Mouse (Mus musculus) hindbrain, embryonic 14.5 days (tissue): Measurements from ENCODE around the gene Lce1h. TPM values are rescaled to one million over a fixed set of nuclear protein-coding genes. Genes with fewer than 3 reads are reported as not detected.

Source experiments
- ATAC-seq: fragments of 200-750 bp; cut with Nextera tagmentation; 2 replicates; pipeline ENCODE4 v1.8.0; 2017; ENCODE audit warnings: moderate number of reproducible peaks, mild to moderate bottlenecking, moderate TSS enrichment, moderate library complexity; ENCODE audit not compliant: low FRiP score
- DNase-seq: peaks from one replicate; pipeline ENCODE4 v3.0.0-alpha.2; 2015; ENCODE audit warnings: low spot score
- H3K27ac ChIP-seq: fragments of 300-500 bp; sonication (generic); 2 replicates; pipeline ENCODE4 v1.5.1; 2014; ENCODE audit warnings: mild to moderate bottlenecking, moderate library complexity
- H3K27me3 ChIP-seq: fragments of 300-500 bp; sonication (generic); 2 replicates; pipeline ENCODE4 v1.6.1; 2014; ENCODE audit warnings: mild to moderate bottlenecking, low read length, mixed read lengths; ENCODE audit not compliant: control insufficient read depth, insufficient read depth
- H3K36me3 ChIP-seq: fragments of 300-500 bp; sonication (generic); replicated peaks from 2 replicates; pipeline ENCODE4 v1.6.1; 2014; ENCODE audit not compliant: control insufficient read depth, insufficient read depth
- H3K4me1 ChIP-seq: fragments of 300-500 bp; sonication (generic); replicated peaks from 2 replicates; pipeline ENCODE4 v1.6.1; 2014; ENCODE audit warnings: antibody characterized with exemption, low read length, mixed read lengths; ENCODE audit not compliant: control insufficient read depth, insufficient read depth
- H3K4me2 ChIP-seq: fragments of 300-500 bp; sonication (generic); replicated peaks from 2 replicates; pipeline ENCODE4 v1.6.1; 2014; ENCODE audit warnings: mild to moderate bottlenecking, moderate library complexity
- H3K4me3 ChIP-seq: fragments of 300-500 bp; sonication (generic); replicated peaks from 2 replicates; pipeline ENCODE4 v1.5.1; 2014; ENCODE audit warnings: mild to moderate bottlenecking, low read length
- H3K9ac ChIP-seq: fragments of 300-500 bp; sonication (generic); 2 replicates; pipeline ENCODE4 v1.6.1; 2014
- H3K9me3 ChIP-seq: fragments of 300-500 bp; sonication (generic); 2 replicates; pipeline ENCODE4 v1.6.1; 2016; ENCODE audit warnings: low read length; ENCODE audit not compliant: control insufficient read depth
- WGBS: fragments of 180-500 bp; shearing (Covaris S2); extraction: QIAGEN DNeasy Blood & Tissue Kit; methylation state at CpG from one replicate; pipeline ENCODE4 v1.1.7; 2014; 5-methylcytosine and 5-hydroxymethylcytosine counted together
- polyA plus RNA-seq: library from polyadenylated mRNA; unstranded; fragments of >200 nt; fragmentation: Nextera tagmentation; extraction: Ambion mirVana; gene quantifications from 2 replicates; pipeline ENCODE4 v1.2.1, GENCODE M21; 2014

Lce1h gene
- not detected in 2 replicates for polyA plus RNA-seq

DNA sequence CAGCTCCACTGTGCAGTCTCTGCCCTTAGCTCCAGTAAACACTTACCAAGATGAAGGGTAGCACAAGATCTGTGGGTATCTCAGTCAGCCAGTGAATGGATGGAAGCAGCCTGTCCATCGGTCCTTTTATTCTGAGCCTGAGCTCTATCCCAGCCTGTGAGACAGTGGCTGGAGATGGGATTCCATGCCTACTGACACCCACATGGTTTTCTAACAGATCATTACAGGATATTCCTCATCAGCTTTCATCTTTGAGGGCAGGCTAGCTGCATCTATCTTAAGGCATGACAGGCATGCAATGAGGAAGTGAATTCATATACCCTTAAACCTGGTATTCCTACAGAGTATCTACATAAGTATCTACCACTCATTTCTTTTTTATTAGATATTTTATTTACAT, at the start of gene Lce1h:
Gene Lce1h (minus strand): TSS at position 101 of the 400 bp plus-strand sequence.
- Histone ChIP-seq H3K9ac (no peak within 1 kb of the TSS), H3K36me3 (no peaks in the 10 kb centered on the region), H3K9me3 (no peaks in the 10 kb centered on the region), H3K4me1 (no peaks in the 10 kb centered on the region), H3K27me3 (no peaks in the 10 kb centered on the region), H3K27ac (no peak within 1 kb of the TSS), H3K4me3 (no peak within 1 kb of the TSS), H3K4me2 (no peak within 1 kb of the TSS)
- no peak for ATAC-seq
- DNase-seq, result no peak
- WGBS, result 100% methylated on average over 1 of the region's 1 CpGs

- Histone ChIP-seq H3K4me3 (no peak within 1 kb of the TSS), H3K4me1 (no peaks in the 10 kb centered on the region), H3K27ac (no peak within 1 kb of the TSS), H3K36me3 (no peaks in the 10 kb centered on the region), H3K9ac (no peak within 1 kb of the TSS), H3K4me2 (no peak within 1 kb of the TSS), H3K9me3 (no peaks in the 10 kb centered on the region), H3K27me3 (no peaks in the 10 kb centered on the region)
- ATAC-seq (no peak), DNase-seq (no peak)
Measured at GRCm38 (mm10) chr3:92807791-92808190, 42.9 kb upstream of the Lce1h start, which contains the start of gene Lce1k. Gene Lce1k (minus strand): TSS chr3:92807891.

DNA sequence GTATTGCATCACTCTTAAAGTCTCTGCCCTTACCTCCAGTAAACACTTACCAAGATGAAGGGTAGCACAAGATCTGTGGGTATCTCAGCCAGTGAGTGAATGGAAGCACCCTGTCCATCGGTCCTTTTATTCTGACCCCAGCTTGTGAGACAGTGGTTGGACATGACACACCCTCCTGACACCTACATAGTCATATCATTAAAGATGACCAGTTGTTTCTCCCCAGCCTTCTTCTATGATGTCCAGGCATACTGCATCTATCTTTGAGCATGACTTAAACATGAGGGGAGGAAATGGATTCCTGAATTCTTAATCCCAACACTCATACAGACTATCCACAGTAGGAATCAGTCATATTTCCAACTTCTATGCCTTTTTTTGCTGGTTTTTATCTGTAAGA, 25.5 kb upstream of the Lce1h start, which contains the start of gene Lce1j:
Gene Lce1j (minus strand): TSS at position 101 of the 400 bp plus-strand sequence.
- Histone ChIP-seq H3K4me1 (no peaks in the 10 kb centered on the region), H3K36me3 (no peaks in the 10 kb centered on the region), H3K9me3 (no peaks in the 10 kb centered on the region), H3K4me3 (no peak within 1 kb of the TSS), H3K27ac (no peak within 1 kb of the TSS), H3K4me2 (no peak within 1 kb of the TSS), H3K9ac (no peak within 1 kb of the TSS), H3K27me3 (no peaks in the 10 kb centered on the region)
- ATAC-seq (no peak), DNase-seq (no peak)
- WGBS, result 89% methylated on average over 1 of the region's 1 CpGs

DNA sequence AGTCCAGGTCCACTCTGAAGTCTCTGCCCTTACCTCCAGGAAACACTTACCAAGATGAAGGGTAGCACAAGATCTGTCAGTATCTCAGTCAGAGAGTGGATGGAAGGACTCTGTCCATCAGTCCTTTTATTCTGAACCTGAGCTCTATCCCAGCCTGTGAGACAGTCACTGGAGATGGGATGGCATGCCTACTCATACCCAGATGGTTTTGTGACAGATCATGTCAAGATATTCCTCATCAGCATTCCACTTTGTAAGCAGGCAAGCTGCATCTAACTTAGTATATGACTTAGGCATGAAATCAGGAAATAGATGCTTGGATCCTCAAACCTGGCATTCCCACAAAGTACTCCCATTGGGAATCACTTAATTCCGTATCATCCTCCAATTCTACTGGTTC, 13.9 kb upstream of the Lce1h start, which contains the start of gene Lce1i:
Gene Lce1i (minus strand): TSS at position 101 of the 400 bp plus-strand sequence.
- Histone ChIP-seq H3K4me3 (no peak within 1 kb of the TSS), H3K27me3 (no peaks in the 10 kb centered on the region), H3K27ac (no peak within 1 kb of the TSS), H3K4me1 (no peaks in the 10 kb centered on the region), H3K9ac (no peak within 1 kb of the TSS), H3K4me2 (no peak within 1 kb of the TSS), H3K36me3 (no peaks in the 10 kb centered on the region), H3K9me3 (no peaks in the 10 kb centered on the region)
- no peak for DNase-seq
- 92% methylated on average over 1 of the region's 1 CpGs for WGBS
- no peak for ATAC-seq

- Histone ChIP-seq H3K27me3 (no peaks in the 10 kb centered on the region), H3K4me1 (no peaks in the 10 kb centered on the region), H3K9me3 (no peaks in the 10 kb centered on the region), H3K36me3 (no peaks in the 10 kb centered on the region), H3K4me2 (no peak overlapping the region), H3K27ac (no peak overlapping the region), H3K9ac (no peak overlapping the region), H3K4me3 (no peak overlapping the region)
- ATAC-seq (no peak), DNase-seq (no peak)
- WGBS, result 25% methylated on average over 3 of the region's 3 CpGs
Measured at GRCm38 (mm10) chr3:92771573-92771972, 6.7 kb upstream of the Lce1h start.

- Histone ChIP-seq H3K27me3 (no peaks in the 10 kb centered on the region), H3K9ac (no peak overlapping the region), H3K4me2 (no peak overlapping the region), H3K4me1 (no peaks in the 10 kb centered on the region), H3K9me3 (no peaks in the 10 kb centered on the region), H3K36me3 (no peaks in the 10 kb centered on the region), H3K27ac (no peak overlapping the region), H3K4me3 (no peak overlapping the region)
- DNase-seq (no peak), ATAC-seq (no peak)
- 36% methylated on average over 3 of the region's 3 CpGs for WGBS
Measured at GRCm38 (mm10) chr3:92753197-92753596, 11.7 kb downstream of the Lce1h start.

DNA sequence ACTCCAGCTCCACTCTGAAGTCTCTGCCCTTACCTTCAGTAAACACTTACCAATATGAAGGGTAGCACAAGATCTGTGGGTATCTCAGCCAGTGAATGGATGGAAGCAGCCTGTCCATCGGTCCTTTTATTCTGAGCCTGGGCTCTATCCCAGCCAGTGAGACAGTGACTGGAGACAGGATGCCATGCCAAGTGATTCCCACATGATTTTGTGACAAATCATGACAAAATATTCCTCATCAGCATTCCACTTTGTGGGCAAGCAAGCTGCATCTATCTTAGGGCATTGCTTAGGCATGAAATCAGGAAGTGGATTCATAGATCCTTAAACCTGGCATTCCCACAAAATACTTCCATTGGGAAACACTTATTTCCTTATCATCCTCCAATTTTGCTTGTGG, 12.6 kb downstream of the Lce1h start, which contains the start of gene Lce1g:
Gene Lce1g (minus strand): TSS at position 101 of the 400 bp plus-strand sequence.
- no peaks in the 10 kb centered on the region for H3K4me1 ChIP-seq
- H3K4me2 ChIP-seq, result no peak within 1 kb of the TSS
- no peak within 1 kb of the TSS for H3K4me3 ChIP-seq
- no peak within 1 kb of the TSS for H3K27ac ChIP-seq
- DNase-seq (no peak), ATAC-seq (no peak)
- WGBS, result 97% methylated on average over 1 of the region's 1 CpGs
- H3K9me3 ChIP-seq, result no peaks in the 10 kb centered on the region
- H3K9ac ChIP-seq, result no peak within 1 kb of the TSS
- no peaks in the 10 kb centered on the region for H3K36me3 ChIP-seq
- no peaks in the 10 kb centered on the region for H3K27me3 ChIP-seq

DNA sequence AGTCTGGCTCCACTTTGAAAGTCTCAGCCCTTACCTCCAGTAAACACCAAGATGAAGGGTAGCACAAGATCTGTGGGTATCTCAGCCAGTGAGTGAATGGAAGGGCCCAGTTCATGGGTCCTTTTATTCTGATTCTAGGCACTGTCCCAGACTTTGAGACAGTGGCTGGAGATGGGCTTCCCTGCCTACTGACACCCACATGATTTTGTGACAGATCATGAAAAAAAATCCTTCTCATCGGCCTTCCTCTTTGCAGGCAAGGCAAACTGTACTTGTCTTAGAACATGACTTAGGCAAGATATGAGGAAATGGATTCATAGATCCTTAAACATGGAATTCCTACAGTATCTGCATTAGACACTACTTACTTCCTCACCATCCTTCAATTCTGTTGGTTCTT, 25.9 kb downstream of the Lce1h start, which contains the start of gene Gm38119:
Gene Gm38119 (minus strand): TSS at position 101 of the 400 bp plus-strand sequence.
- DNase-seq (no peak), ATAC-seq (no peak)
- Histone ChIP-seq H3K9ac (no peak within 1 kb of the TSS), H3K27ac (no peak within 1 kb of the TSS), H3K36me3 (no peaks in the 10 kb centered on the region), H3K27me3 (no peaks in the 10 kb centered on the region), H3K9me3 (no peaks in the 10 kb centered on the region), H3K4me3 (no peak within 1 kb of the TSS), H3K4me2 (no peak within 1 kb of the TSS), H3K4me1 (no peaks in the 10 kb centered on the region)
- 80% methylated on average over 1 of the region's 1 CpGs for WGBS

GRCm38 (mm10) chr3:92722631-92723030, 42.2 kb downstream of the Lce1h start:
- no peaks in the 10 kb centered on the region for H3K9me3 ChIP-seq
- H3K4me1 ChIP-seq, result no peaks in the 10 kb centered on the region
- H3K9ac ChIP-seq, result no peak overlapping the region
- H3K27me3 ChIP-seq, result no peaks in the 10 kb centered on the region
- ATAC-seq (no peak), DNase-seq (no peak)
- no peak overlapping the region for H3K27ac ChIP-seq
- no peaks in the 10 kb centered on the region for H3K36me3 ChIP-seq
- no peak overlapping the region for H3K4me2 ChIP-seq
- no peak overlapping the region for H3K4me3 ChIP-seq
- WGBS, result 96% methylated on average over 5 of the region's 5 CpGs

GRCm38 (mm10) chr3:92720250-92720649, 44.6 kb downstream of the Lce1h start, which contains the start of gene Lce1f:
Gene Lce1f (minus strand): TSS chr3:92720350.
- H3K27ac ChIP-seq, result no peak within 1 kb of the TSS
- ATAC-seq (no peak), DNase-seq (no peak)
- no peaks in the 10 kb centered on the region for H3K27me3 ChIP-seq
- H3K36me3 ChIP-seq, result no peaks in the 10 kb centered on the region
- no peaks in the 10 kb centered on the region for H3K9me3 ChIP-seq
- no peak within 1 kb of the TSS for H3K4me3 ChIP-seq
- no peak within 1 kb of the TSS for H3K4me2 ChIP-seq
- no peak within 1 kb of the TSS for H3K9ac ChIP-seq
- WGBS, result 82% methylated on average over 3 of the region's 3 CpGs
- no peaks in the 10 kb centered on the region for H3K4me1 ChIP-seq
